8 mouse cellular contexts compared by ENCODE assay signal in genomic region chr12:84772726-84773441, GRCm38 (mm10). TPM values are rescaled to one million over a fixed set of nuclear protein-coding genes. Genes with fewer than 3 reads are reported as not detected.
DNase-seq lines count a peak whose midpoint lies in the region; ATAC-seq lines count a peak whose summit lies in the region.

Gene Npc2, minus strand, starts transcription at chr12:84773152.
Gene Isca2, plus strand, starts transcription at chr12:84773251.

- ATAC-seq in hindbrain, embryonic 12.5 days (ENCODE audit: low FRiP score), result peak; percentile 99

- H3K4me1 ChIP-seq in hindbrain, embryonic 12.5 days, result peaks cover 29% of the 10 kb centered on the region

- peak within 1 kb of the TSS; percentile 74 for H3K4me2 ChIP-seq in hindbrain, embryonic 12.5 days (replicated peaks)

- no peaks in the 10 kb centered on the region for H3K27me3 ChIP-seq in hindbrain, embryonic 12.5 days

- under 1% methylated on average over 50 of the region's 50 CpGs for WGBS in hindbrain, embryonic 12.5 days

- H3K27ac ChIP-seq in hindbrain, embryonic 12.5 days, result peak within 1 kb of the TSS; percentile 83

- peak within 1 kb of the TSS; percentile 81 for H3K9ac ChIP-seq in hindbrain, embryonic 12.5 days

- H3K9me3 ChIP-seq in hindbrain, embryonic 12.5 days (replicated peaks), result no peaks in the 10 kb centered on the region

- peak; percentile 99 for DNase-seq in NIH3T3 (ENCODE audit: low read depth)
- DNase-seq in cerebellum, postnatal 10 days, result peak; percentile 98 to 99
- peak; percentile 94 to 97 for DNase-seq in frontal cortex, postnatal 10 days (ENCODE audit: low spot score in 2 of 2)
- peak; percentile 91 to 98 for DNase-seq in layer of hippocampus, postnatal 14 days (ENCODE audit: low spot score in 2 of 2)
- DNase-seq in lung, postnatal 14 days, result peak; percentile 96
- DNase-seq in retina, adult 2 months (ENCODE audit: low read depth, low spot score), result peak; percentile 96
- peak; percentile 94 to 99 for DNase-seq in thymus, postnatal 36 days

- H3K36me3 ChIP-seq in hindbrain, embryonic 12.5 days, result no peaks in the 10 kb centered on the region

- H3K4me3 ChIP-seq in hindbrain, embryonic 12.5 days, result peak within 1 kb of the TSS; percentile 70

RNA-seq across cellular contexts. Expression of gene Npc2, which starts in this region (rescaled TPM):
- 78.8 and 79.5 TPM in 2 replicates for polyA plus RNA-seq in hindbrain, embryonic 12.5 days (2016; fragmentation: Nextera tagmentation; extraction: Ambion mirVana)
- 10 to 100 TPM; 39.0 to 41.4 TPM for total RNA-seq in layer of hippocampus, postnatal 14 days (2021)

RNA-seq across cellular contexts. Expression of gene Isca2, which starts in this region (rescaled TPM):
- 135 and 147 TPM in 2 replicates for polyA plus RNA-seq in hindbrain, embryonic 12.5 days (2016; fragmentation: Nextera tagmentation; extraction: Ambion mirVana)
- 10 to 100 TPM; 61.5 to 62.6 TPM for total RNA-seq in layer of hippocampus, postnatal 14 days (2021)

Comparison
In these comparisons a context has a peak if more than half of its experiments do, and no peak if none do; other contexts are left out.
1. Peak in every context shown above with its lines: DNase-seq, ATAC-seq, H3K4me3 ChIP-seq and H3K27ac ChIP-seq.